Mouse (Mus musculus): ENCODE data around the gene Cd244a.

DNA sequence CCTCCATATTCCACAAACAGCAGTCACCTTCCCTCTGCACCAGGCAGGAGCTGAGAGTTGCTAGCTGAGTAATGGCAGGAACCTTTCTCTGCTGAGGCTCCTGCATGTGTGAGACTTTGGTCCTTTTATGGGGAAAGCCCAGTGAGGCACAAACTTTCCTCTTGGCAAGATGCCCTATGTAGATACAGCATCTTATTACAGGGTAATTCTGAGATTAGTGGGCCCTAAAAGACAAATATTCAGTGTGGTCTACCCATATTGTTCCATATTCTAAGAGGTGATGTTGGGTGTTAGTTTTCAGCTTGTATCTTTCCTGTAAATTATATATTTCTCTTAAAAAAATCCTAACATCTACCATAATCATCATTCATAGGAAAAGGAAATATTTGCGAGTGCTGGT is 23.8 kb upstream of the Cd244a start, which contains the start of gene Itln1:
- TF ChIP-seq GATA1 (IDR thresholded peaks at IDR 0.05; ENCODE audit: borderline replicate concordance, low read length) (no peak), FLI1 (IDR thresholded peaks at IDR 0.05; ENCODE audit: low read length) (no peak)

Measured in megakaryocyte, embryonic 14.5 days (primary cell).